Mouse (Mus musculus) C2C12 (cell line): ENCODE data around the gene Il17rc. TPM values are rescaled to one million over a fixed set of nuclear protein-coding genes. Genes with fewer than 3 reads are reported as not detected.

Experiments used
- H3K27me3 ChIP-seq: one replicate; pipeline ENCODE4 v1.6.1; 2011; ENCODE audit not compliant: control insufficient read depth, insufficient read depth, insufficient read length
- H3K36me3 ChIP-seq: one replicate; pipeline ENCODE4 v1.6.1; 2011; ENCODE audit not compliant: control insufficient read depth, insufficient read depth
- H3K4me3 ChIP-seq: one replicate; pipeline ENCODE4 v1.5.1; 2011; ENCODE audit warnings: mild to moderate bottlenecking, control low read depth; ENCODE audit not compliant: poor library complexity, insufficient read depth, severe bottlenecking
- H3K79me2 ChIP-seq: one replicate; pipeline ENCODE4 v1.6.1; 2011; ENCODE audit not compliant: control insufficient read depth, insufficient read depth
- H3K79me3 ChIP-seq: one replicate; pipeline ENCODE4 v1.6.1; 2011; ENCODE audit warnings: low read depth, control low read depth
- H3ac ChIP-seq: one replicate; pipeline ENCODE3; 2011; ENCODE audit warnings: low read depth; ENCODE audit not compliant: control insufficient read depth, insufficient read length
- CEBPB ChIP-seq: IDR thresholded peaks from one replicate; pipeline ENCODE4 v1.6.1; 2011; ENCODE audit warnings: low read depth, mild to moderate bottlenecking, control low read depth, moderate library complexity
- CTCF ChIP-seq: IDR thresholded peaks from one replicate; pipeline ENCODE4 v1.5.1; 2011; ENCODE audit not compliant: control insufficient read depth, insufficient read depth, insufficient read length
- FOSL1 ChIP-seq: IDR thresholded peaks from one replicate; pipeline ENCODE4 v1.8.0; 2011; ENCODE audit warnings: mild to moderate bottlenecking, low read length; ENCODE audit not compliant: poor library complexity, insufficient read depth, severe bottlenecking
- MAX ChIP-seq: IDR thresholded peaks from one replicate; pipeline ENCODE4 v1.6.1; 2011; ENCODE audit warnings: mild to moderate bottlenecking, control low read depth
- MYOD1 ChIP-seq: IDR thresholded peaks from one replicate; pipeline ENCODE4 v1.6.1; 2011; ENCODE audit warnings: low read depth; ENCODE audit not compliant: control insufficient read depth, insufficient read length
- MYOG ChIP-seq: IDR thresholded peaks from one replicate; pipeline ENCODE4 v1.6.1; 2011; ENCODE audit not compliant: control insufficient read depth, insufficient read length; ENCODE audit errors: extremely low read depth
- USF1 ChIP-seq: IDR thresholded peaks from one replicate; pipeline ENCODE4 v1.6.1; 2011; ENCODE audit warnings: low read depth, mild to moderate bottlenecking, control low read depth, moderate library complexity
- polyA plus RNA-seq: library from polyadenylated mRNA; unstranded; fragments of >200 nt; fragmentation: generic; extraction: Trizol; gene quantifications from one replicate; pipeline ENCODE4 v1.2.1, GENCODE M21; 2012; ENCODE audit warnings: missing spikeins

Il17rc gene
- polyA plus RNA-seq, 1 experiment, result 36.2 TPM

DNA sequence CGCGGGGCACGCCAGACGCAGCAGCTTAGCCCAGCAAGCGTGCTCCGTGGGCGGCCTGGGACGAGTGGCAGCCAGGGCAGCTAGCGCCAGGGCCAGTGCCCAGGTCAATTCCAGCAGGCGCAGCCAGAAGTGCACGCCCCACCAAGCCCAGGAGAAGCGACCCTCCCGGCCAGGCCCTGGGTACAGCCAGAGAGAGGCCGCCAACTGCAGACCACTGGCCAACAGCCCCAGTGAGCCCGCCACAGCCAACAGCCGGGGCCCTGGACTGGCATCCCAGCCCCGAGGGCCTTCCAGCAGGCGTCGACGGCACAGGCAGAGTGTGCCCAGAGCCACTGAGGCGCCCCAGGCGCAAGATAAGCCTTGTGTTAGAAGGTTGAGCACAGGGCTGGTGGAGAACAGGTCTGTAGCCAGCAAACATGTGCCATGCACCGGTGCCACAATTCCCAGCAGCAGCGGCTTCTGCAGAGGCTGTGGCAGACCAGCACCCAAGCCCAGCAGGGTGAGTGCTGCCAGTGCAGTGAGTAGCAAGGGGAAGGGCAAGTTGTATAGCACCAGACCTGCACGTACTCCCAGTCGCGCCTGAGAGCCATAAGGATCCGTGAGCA lies 23.9 kb downstream of the Il17rc start:
- TF ChIP-seq CTCF, result no peak
- TF ChIP-seq MYOD1, result no peak
- no peak for TF ChIP-seq MAX
- TF ChIP-seq FOSL1, result no peak
- TF ChIP-seq USF1, result no peak
- no peak for TF ChIP-seq CEBPB
- TF ChIP-seq MYOG, result no peak
- no peaks in the 10 kb centered on the region for H3K79me3 ChIP-seq
- H3K27me3 ChIP-seq, result no peaks in the 10 kb centered on the region
- no peak overlapping the region for H3ac ChIP-seq
- H3K36me3 ChIP-seq, result peaks cover under 1% of the 10 kb centered on the region
- no peaks in the 10 kb centered on the region for H3K79me2 ChIP-seq
- H3K4me3 ChIP-seq, result no peak overlapping the region

DNA sequence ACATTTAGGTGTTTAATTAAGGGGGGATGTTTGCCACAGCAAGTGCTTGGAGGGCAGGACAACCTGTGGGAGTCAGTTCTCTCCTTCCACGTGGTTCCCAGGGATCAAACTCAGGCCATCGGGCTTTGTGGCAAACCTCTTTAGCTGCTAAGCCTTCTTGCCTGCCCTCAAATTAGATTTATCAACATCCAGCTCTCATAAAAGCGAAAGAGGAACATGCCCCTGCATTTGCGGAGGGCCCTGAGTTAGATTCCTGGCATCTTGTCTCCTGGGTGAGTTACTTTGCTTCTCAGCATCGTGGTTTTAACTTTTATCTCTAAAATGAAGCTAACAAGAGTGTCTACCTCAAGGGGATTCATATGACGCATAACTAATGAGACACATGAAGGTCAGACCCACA lies 28.1 kb downstream of the Il17rc start:
- Histone ChIP-seq H3K79me3 (no peaks in the 10 kb centered on the region), H3K36me3 (no peaks in the 10 kb centered on the region), H3K79me2 (no peaks in the 10 kb centered on the region), H3K27me3 (peaks cover 5% of the 10 kb centered on the region), H3K4me3 (no peak overlapping the region), H3ac (no peak overlapping the region)
- TF ChIP-seq MYOG, result no peak
- no peak for TF ChIP-seq USF1
- no peak for TF ChIP-seq MAX
- TF ChIP-seq CEBPB, result no peak
- TF ChIP-seq MYOD1, result no peak
- TF ChIP-seq CTCF, result no peak
- TF ChIP-seq FOSL1, result no peak

- H3K36me3 ChIP-seq, result no peaks in the 10 kb centered on the region
- no peak within 1 kb of the TSS for H3ac ChIP-seq
- no peak within 1 kb of the TSS for H3K4me3 ChIP-seq
- no peaks in the 10 kb centered on the region for H3K79me2 ChIP-seq
- H3K27me3 ChIP-seq, result peaks cover 5% of the 10 kb centered on the region
- TF ChIP-seq MYOG (no peak), CTCF (no peak), USF1 (no peak), MYOD1 (no peak), MAX (no peak), CEBPB (no peak), FOSL1 (no peak)
- H3K79me3 ChIP-seq, result no peaks in the 10 kb centered on the region
These were observed 30.3 kb downstream of the Il17rc start, which contains the start of gene Prrt3 for GRCm38 (mm10) chr6:113501388-113502084. TSS of gene Prrt3 (minus strand) at chr6:113501931.

- no peak for TF ChIP-seq MYOG
- Histone ChIP-seq H3K79me3 (no peaks in the 10 kb centered on the region), H3K4me3 (no peak overlapping the region), H3K27me3 (peaks cover 5% of the 10 kb centered on the region), H3K79me2 (no peaks in the 10 kb centered on the region), H3ac (no peak overlapping the region), H3K36me3 (no peaks in the 10 kb centered on the region)
These were observed 31.6 kb downstream of the Il17rc start for GRCm38 (mm10) chr6:113502801-113503200.

DNA sequence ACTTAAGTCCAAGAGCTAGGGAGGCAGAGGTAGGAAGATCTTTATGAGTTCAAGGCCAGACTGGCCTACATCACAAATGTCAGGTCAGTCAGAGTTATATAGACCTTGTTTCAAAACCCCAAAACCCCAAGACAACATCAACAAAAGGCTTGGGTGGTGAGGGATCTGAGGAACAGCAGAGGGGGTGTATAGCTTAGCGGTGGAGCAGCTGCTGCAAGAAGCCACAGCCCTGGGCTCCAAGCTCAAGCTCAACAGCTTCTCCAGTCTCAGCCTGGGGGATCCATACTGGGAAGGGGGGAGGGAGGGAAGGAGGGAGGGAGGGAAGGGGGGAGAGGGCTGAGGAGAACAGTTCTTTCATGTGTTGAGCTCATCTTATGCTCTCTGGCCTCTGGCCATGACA lies 34.5 kb downstream of the Il17rc start:
- H3K4me3 ChIP-seq, result no peak overlapping the region
- TF ChIP-seq MYOG (no peak), MYOD1 (no peak), FOSL1 (no peak), CTCF (no peak), MAX (no peak), CEBPB (no peak), USF1 (no peak)
- H3K79me3 ChIP-seq, result no peaks in the 10 kb centered on the region
- no peaks in the 10 kb centered on the region for H3K36me3 ChIP-seq
- H3K27me3 ChIP-seq, result peaks cover 5% of the 10 kb centered on the region
- H3ac ChIP-seq, result no peak overlapping the region
- no peaks in the 10 kb centered on the region for H3K79me2 ChIP-seq

- H3K79me3 ChIP-seq, result no peaks in the 10 kb centered on the region
- H3K27me3 ChIP-seq, result no peaks in the 10 kb centered on the region
- no peak overlapping the region for H3K4me3 ChIP-seq
- no peak for TF ChIP-seq USF1
- no peak for TF ChIP-seq CEBPB
- no peak for TF ChIP-seq MYOG
- no peak for TF ChIP-seq MAX
- no peak for TF ChIP-seq FOSL1
- TF ChIP-seq CTCF, result no peak
- TF ChIP-seq MYOD1, result no peak
- no peaks in the 10 kb centered on the region for H3K36me3 ChIP-seq
- no peaks in the 10 kb centered on the region for H3K79me2 ChIP-seq
- no peak overlapping the region for H3ac ChIP-seq
These were observed 35.9 kb downstream of the Il17rc start for GRCm38 (mm10) chr6:113507130-113507529.
